Mouse (Mus musculus) hindbrain, postnatal 0 days (tissue): ENCODE data around the gene Asgr2. TPM values are rescaled to one million over a fixed set of nuclear protein-coding genes. Genes with fewer than 3 reads are reported as not detected.
A peak's percentile ranks its signal among the peaks of the same experiment; 100 is the strongest.
"Not testable (repeated sequence)": the region's sequence is repeated elsewhere in the genome, so short reads cannot be mapped to it uniquely, and the experiment has no call there.

ENCODE experiments used
- ATAC-seq: fragments of 200-750 bp; cut with Nextera tagmentation; 2 replicates; pipeline ENCODE4 v1.8.0; 2017; ENCODE audit warnings: mild to moderate bottlenecking, moderate TSS enrichment, moderate library complexity
- DNase-seq: peaks from one replicate; pipeline ENCODE4 v3.0.0-alpha.2; 2015; ENCODE audit warnings: low spot score
- H3K27ac ChIP-seq: fragments of 300-500 bp; sonication (generic); 2 replicates; pipeline ENCODE4 v1.5.1; 2014; ENCODE audit warnings: mild to moderate bottlenecking
- H3K27me3 ChIP-seq: fragments of 300-500 bp; sonication (generic); 2 replicates; pipeline ENCODE4 v1.6.1; 2014; ENCODE audit warnings: low read length, mixed read lengths; ENCODE audit not compliant: insufficient read depth
- H3K36me3 ChIP-seq: fragments of 300-500 bp; sonication (generic); 2 replicates; pipeline ENCODE4 v1.6.1; 2014; ENCODE audit warnings: low read length, mixed read lengths; ENCODE audit not compliant: insufficient read depth
- H3K4me1 ChIP-seq: fragments of 300-500 bp; sonication (generic); 2 replicates; pipeline ENCODE4 v1.6.1; 2014; ENCODE audit warnings: antibody characterized with exemption, low read length, mixed read lengths; ENCODE audit not compliant: insufficient read depth
- H3K4me2 ChIP-seq: fragments of 300-500 bp; sonication (generic); 2 replicates; pipeline ENCODE4 v1.6.1; 2014; ENCODE audit warnings: low read depth, mild to moderate bottlenecking, low read length, moderate library complexity, mixed read lengths
- H3K4me3 ChIP-seq: fragments of 300-500 bp; sonication (generic); 2 replicates; pipeline ENCODE4 v1.5.1; 2014; ENCODE audit warnings: low read length
- H3K9ac ChIP-seq: fragments of 300-500 bp; sonication (generic); replicated peaks from 2 replicates; pipeline ENCODE4 v1.6.1; 2014; ENCODE audit warnings: mild to moderate bottlenecking, low read length, moderate library complexity, mixed read lengths
- H3K9me3 ChIP-seq: fragments of 300-500 bp; sonication (generic); 2 replicates; pipeline ENCODE4 v1.6.1; 2016; ENCODE audit warnings: low read length, mixed read lengths
- CTCF ChIP-seq: IDR thresholded peaks from 2 replicates; pipeline ENCODE4 v1.5.1; 2016; ENCODE audit warnings: antibody characterized with exemption, control low read depth, low read depth
- WGBS: fragments of 180-500 bp; shearing (Covaris S2); extraction: QIAGEN DNeasy Blood & Tissue Kit; methylation state at CpG from one replicate; pipeline ENCODE4 v1.1.7; 2014; 5-methylcytosine and 5-hydroxymethylcytosine counted together
- polyA plus RNA-seq: library from polyadenylated mRNA; unstranded; fragments of >200 nt; fragmentation: Nextera tagmentation; extraction: Ambion mirVana; gene quantifications from 2 replicates; pipeline ENCODE4 v1.2.1, GENCODE M21; 2015
- total RNA-seq: library from RNA; depleted of rRNA; stranded (reverse); fragments of >200 nt; gene quantifications from 2 replicates; pipeline ENCODE4 v1.2.3, GENCODE M21; 2014

Asgr2 gene
- total and polyA plus RNA-seq, 2 experiments from 2014 or later: not detected

GRCm38 (mm10) chr11:70070057-70070456, 22.4 kb upstream of the Asgr2 start:
- Histone ChIP-seq H3K9me3 (no peaks in the 10 kb centered on the region), H3K4me2 (no peak overlapping the region), H3K4me3 (no peak overlapping the region), H3K4me1 (no peaks in the 10 kb centered on the region), H3K27me3 (no peaks in the 10 kb centered on the region), H3K27ac (peak overlapping the region; percentile 7), H3K36me3 (no peaks in the 10 kb centered on the region), H3K9ac (no peak overlapping the region)
- 61% methylated on average over 6 of the region's 6 CpGs for WGBS
- DNase-seq (no peak), ATAC-seq (no peak)
- no peak for TF ChIP-seq CTCF

- not testable (repeated sequence) for H3K9me3 ChIP-seq, H3K27me3 ChIP-seq, H3K4me1 ChIP-seq, H3K36me3 ChIP-seq, H3K4me2 ChIP-seq, H3K4me3 ChIP-seq, ATAC-seq, DNase-seq, H3K27ac ChIP-seq, H3K9ac ChIP-seq
- WGBS: 85% methylated on average over 3 of the region's 3 CpGs
These were observed 21.8 kb upstream of the Asgr2 start for GRCm38 (mm10) chr11:70070603-70071002.

- DNase-seq (peak; percentile 90), ATAC-seq (0 out of 2 replicates have a peak, but pooled peaks have one; percentile 53)
- no peak overlapping the region for H3K9ac ChIP-seq
- WGBS: 38% methylated on average over 17 of the region's 17 CpGs
- no peak overlapping the region for H3K4me2 ChIP-seq
- no peak overlapping the region for H3K27ac ChIP-seq
- H3K4me3 ChIP-seq: no peak overlapping the region
- TF ChIP-seq CTCF: peak; percentile 91
- H3K9me3 ChIP-seq: no peaks in the 10 kb centered on the region
- no peaks in the 10 kb centered on the region for H3K36me3 ChIP-seq
- no peaks in the 10 kb centered on the region for H3K27me3 ChIP-seq
- H3K4me1 ChIP-seq: no peaks in the 10 kb centered on the region
These were observed 17.9 kb upstream of the Asgr2 start for GRCm38 (mm10) chr11:70074379-70075071.

GRCm38 (mm10) chr11:70075581-70075980, 16.9 kb upstream of the Asgr2 start:
- ATAC-seq (no peak), DNase-seq (no peak)
- Histone ChIP-seq H3K4me2 (no peak overlapping the region), H3K36me3 (no peaks in the 10 kb centered on the region), H3K9ac (no peak overlapping the region), H3K27me3 (no peaks in the 10 kb centered on the region), H3K4me3 (no peak overlapping the region), H3K4me1 (no peaks in the 10 kb centered on the region), H3K9me3 (no peaks in the 10 kb centered on the region), H3K27ac (no peak overlapping the region)
- WGBS: 90% methylated on average over 6 of the region's 6 CpGs
- TF ChIP-seq CTCF: no peak

- no peaks in the 10 kb centered on the region for H3K27me3 ChIP-seq
- no peak for ATAC-seq
- no peaks in the 10 kb centered on the region for H3K4me1 ChIP-seq
- TF ChIP-seq CTCF: no peak
- DNase-seq: no peak
- H3K9ac ChIP-seq: no peak overlapping the region
- 36% methylated on average over 3 of the region's 3 CpGs for WGBS
- H3K4me2 ChIP-seq: no peak overlapping the region
- no peaks in the 10 kb centered on the region for H3K36me3 ChIP-seq
- no peak overlapping the region for H3K27ac ChIP-seq
- H3K9me3 ChIP-seq: no peaks in the 10 kb centered on the region
- H3K4me3 ChIP-seq: no peak overlapping the region
These were observed 15.0 kb upstream of the Asgr2 start for GRCm38 (mm10) chr11:70077441-70077840.

GRCm38 (mm10) chr11:70079175-70079574, 13.3 kb upstream of the Asgr2 start:
- Histone ChIP-seq H3K27ac (no peak overlapping the region), H3K4me1 (no peaks in the 10 kb centered on the region), H3K36me3 (no peaks in the 10 kb centered on the region), H3K4me2 (no peak overlapping the region), H3K4me3 (no peak overlapping the region), H3K9ac (no peak overlapping the region), H3K9me3 (no peaks in the 10 kb centered on the region), H3K27me3 (no peaks in the 10 kb centered on the region)
- 65% methylated on average over 6 of the region's 6 CpGs for WGBS
- ATAC-seq (no peak), DNase-seq (no peak)
- TF ChIP-seq CTCF: no peak

- H3K9ac ChIP-seq: no peak overlapping the region
- H3K9me3 ChIP-seq: no peaks in the 10 kb centered on the region
- DNase-seq: no peak
- H3K4me3 ChIP-seq: no peak overlapping the region
- H3K36me3 ChIP-seq: no peaks in the 10 kb centered on the region
- 59% methylated on average over 7 of the region's 7 CpGs for WGBS
- H3K4me1 ChIP-seq: no peaks in the 10 kb centered on the region
- H3K27ac ChIP-seq: no peak overlapping the region
- TF ChIP-seq CTCF: no peak
- no peaks in the 10 kb centered on the region for H3K27me3 ChIP-seq
- no peak overlapping the region for H3K4me2 ChIP-seq
- no peak for ATAC-seq
These were observed 12.5 kb upstream of the Asgr2 start for GRCm38 (mm10) chr11:70079928-70080327.
